Mouse (Mus musculus) heart, adult 18-20 months (tissue): ENCODE measurements at regions not wholly inside any gene's neighbourhood (a gene's known extent, or its start where the extent isn't known, plus 50 kb on each side); places are given as distances from the start of the nearest gene placed in this dataset.
"Not testable (repeated sequence)": the region's sequence is repeated elsewhere in the genome, so short reads cannot be mapped to it uniquely, and the experiment has no call there.

Experiments
- DNase-seq, 2 experiments: peaks; one replicate each; pipeline ENCODE4 v3.0.0; 2021 to 2022; ENCODE audit warnings: mixed read lengths in 1 of 2

GRCm38 (mm10) chr8:20285523-20285922, 77.5 kb downstream of the Gm15319 start:
- not testable (repeated sequence) for DNase-seq

- DNase-seq: peak in 1 of 2 experiments; percentile 42
Observed at GRCm38 (mm10) chr8:20284856-20285255, 78.2 kb downstream of the Gm15319 start.

GRCm38 (mm10) chr8:20283141-20283540, 79.9 kb downstream of the Gm15319 start:
- not testable (repeated sequence) for DNase-seq

GRCm38 (mm10) chr8:20281201-20281887, 81.7 kb downstream of the Gm15319 start:
- not testable (repeated sequence) for DNase-seq

- DNase-seq: not testable (repeated sequence)
Observed at GRCm38 (mm10) chr8:20277701-20278100, 85.3 kb downstream of the Gm15319 start.

GRCm38 (mm10) chr8:20276661-20277060, 86.3 kb downstream of the Gm15319 start:
- DNase-seq: not testable (repeated sequence)

GRCm38 (mm10) chr8:20273844-20274243, 89.2 kb downstream of the Gm15319 start:
- DNase-seq: not testable (repeated sequence)

- peak in 1 of 2 experiments; percentile 24 for DNase-seq
Observed at GRCm38 (mm10) chr8:20267520-20268127, 95.4 kb downstream of the Gm15319 start.

GRCm38 (mm10) chr8:20266776-20267175, 96.2 kb downstream of the Gm15319 start:
- peak in 1 of 2 experiments; percentile 51 for DNase-seq

GRCm38 (mm10) chr8:20264612-20265011, 98.4 kb downstream of the Gm15319 start:
- DNase-seq: not testable (repeated sequence)

GRCm38 (mm10) chr8:20264106-20264505, 98.9 kb downstream of the Gm15319 start:
- peak in 1 of 2 experiments; percentile 44 for DNase-seq

- peak in 1 of 2 experiments; percentile 42 for DNase-seq
Observed at GRCm38 (mm10) chr8:20262847-20263570, 100.0 kb downstream of the Gm15319 start.

- peak in 1 of 2 experiments; percentile 19 for DNase-seq
Observed at GRCm38 (mm10) chr8:20262253-20262652, 100.8 kb downstream of the Gm15319 start.

- not testable (repeated sequence) for DNase-seq
Observed at GRCm38 (mm10) chr8:20261452-20262181, 101.4 kb downstream of the Gm15319 start.

GRCm38 (mm10) chr8:20261007-20261406, 102.0 kb downstream of the Gm15319 start:
- DNase-seq: peak in 1 of 2 experiments; percentile 60

GRCm38 (mm10) chr8:20260125-20260640, 102.8 kb downstream of the Gm15319 start:
- not testable (repeated sequence) for DNase-seq

GRCm38 (mm10) chr8:20259662-20260061, 103.3 kb downstream of the Gm15319 start:
- DNase-seq: not testable (repeated sequence)
